Mouse (Mus musculus) forebrain, embryonic 14.5 days (tissue): ENCODE results near the gene Atp23. TPM values are rescaled to one million over a fixed set of nuclear protein-coding genes. Genes with fewer than 3 reads are reported as not detected.
A peak's percentile ranks its signal among the peaks of the same experiment; 100 is the strongest.

Experiments used
- ATAC-seq: fragments of 200-750 bp; cut with Nextera tagmentation; 2 replicates; pipeline ENCODE4 v1.8.0; 2017; ENCODE audit warnings: mild to moderate bottlenecking, moderate library complexity
- DNase-seq: peaks from one replicate; pipeline ENCODE4 v3.0.0-alpha.2; 2015; ENCODE audit warnings: low spot score
- H3K27ac ChIP-seq: fragments of 300-500 bp; sonication (generic); 2 replicates; pipeline ENCODE4 v1.5.1; 2014; ENCODE audit warnings: low read depth, mild to moderate bottlenecking, control low read depth, low read length, moderate library complexity
- H3K27me3 ChIP-seq: fragments of 300-500 bp; sonication (generic); replicated peaks from 2 replicates; pipeline ENCODE4 v1.6.1; 2014; ENCODE audit warnings: low read length, control low read depth, mixed read lengths; ENCODE audit not compliant: control insufficient read depth, insufficient read depth
- H3K36me3 ChIP-seq: fragments of 300-500 bp; sonication (generic); 2 replicates; pipeline ENCODE4 v1.6.1; 2014; ENCODE audit warnings: low read length, control low read depth; ENCODE audit not compliant: control insufficient read depth, insufficient read depth
- H3K4me1 ChIP-seq: fragments of 300-500 bp; sonication (generic); 2 replicates; pipeline ENCODE4 v1.6.1; 2014; ENCODE audit warnings: antibody characterized with exemption, low read length, control low read depth; ENCODE audit not compliant: control insufficient read depth, insufficient read depth
- H3K4me2 ChIP-seq: fragments of 300-500 bp; sonication (generic); 2 replicates; pipeline ENCODE4 v1.6.1; 2014; ENCODE audit warnings: mild to moderate bottlenecking, control low read depth, low read length
- H3K4me3 ChIP-seq: fragments of 300-500 bp; sonication (generic); 2 replicates; pipeline ENCODE4 v1.5.1; 2014; ENCODE audit warnings: low read depth, low read length, control low read depth
- H3K9ac ChIP-seq: fragments of 300-500 bp; sonication (generic); 2 replicates; pipeline ENCODE4 v1.6.1; 2014; ENCODE audit warnings: mild to moderate bottlenecking, low read length, control low read depth, moderate library complexity
- H3K9me3 ChIP-seq: fragments of 300-500 bp; sonication (generic); replicated peaks from 2 replicates; pipeline ENCODE4 v1.6.1; 2016; ENCODE audit warnings: low read length, control low read depth, mixed read lengths; ENCODE audit not compliant: control insufficient read depth
- WGBS: fragments of 180-500 bp; shearing (Covaris S2); extraction: QIAGEN DNeasy Blood & Tissue Kit; methylation state at CpG from one replicate; pipeline ENCODE4 v1.1.7; 2014; 5-methylcytosine and 5-hydroxymethylcytosine counted together
- polyA plus RNA-seq: library from polyadenylated mRNA; unstranded; fragments of >200 nt; fragmentation: Nextera tagmentation; extraction: Ambion mirVana; gene quantifications from 2 replicates; pipeline ENCODE4 v1.2.1, GENCODE M21; 2014

Atp23 gene
- 10.0 and 10.6 TPM in 2 replicates for polyA plus RNA-seq

- Histone ChIP-seq H3K4me1 (peaks cover 2% of the 10 kb centered on the region; the same call in 1 of the 2 replicates), H3K9ac (peak within 1 kb of the TSS; percentile 70), H3K36me3 (no peaks in the 10 kb centered on the region), H3K4me3 (peak within 1 kb of the TSS; percentile 61), H3K27me3 (no peaks in the 10 kb centered on the region), H3K9me3 (no peaks in the 10 kb centered on the region), H3K27ac (no peak within 1 kb of the TSS), H3K4me2 (peak within 1 kb of the TSS; percentile 99)
- peak; percentile 82 for DNase-seq
- under 1% methylated on average over 49 of the region's 56 CpGs for WGBS
- peak; percentile 86 for ATAC-seq
Measured at GRCm38 (mm10) chr10:126900821-126901487, at the start of gene Atp23. Atp23 (minus strand) TSS chr10:126901355.

GRCm38 (mm10) chr10:126950572-126950971, 49.4 kb upstream of the Atp23 start:
- Histone ChIP-seq H3K27ac (no peak overlapping the region), H3K36me3 (no peaks in the 10 kb centered on the region), H3K4me2 (no peak overlapping the region), H3K4me1 (no peaks in the 10 kb centered on the region), H3K27me3 (no peaks in the 10 kb centered on the region), H3K9ac (no peak overlapping the region), H3K9me3 (no peaks in the 10 kb centered on the region), H3K4me3 (no peak overlapping the region)
- WGBS = 91% methylated on average over 4 of the region's 4 CpGs
- ATAC-seq (no peak), DNase-seq (no peak)

- ATAC-seq = no peak
- H3K27me3 ChIP-seq = no peaks in the 10 kb centered on the region
- WGBS = 85% methylated on average over 5 of the region's 5 CpGs
Measured at GRCm38 (mm10) chr10:126949824-126950223, 48.7 kb upstream of the Atp23 start.

GRCm38 (mm10) chr10:126945531-126945930, 44.4 kb upstream of the Atp23 start:
- H3K27me3 ChIP-seq = no peaks in the 10 kb centered on the region
- H3K9ac ChIP-seq = no peak overlapping the region
- H3K4me1 ChIP-seq = no peaks in the 10 kb centered on the region
- no peaks in the 10 kb centered on the region for H3K36me3 ChIP-seq
- WGBS = 92% methylated on average over 5 of the region's 5 CpGs
- no peaks in the 10 kb centered on the region for H3K9me3 ChIP-seq
- no peak overlapping the region for H3K4me3 ChIP-seq
- H3K4me2 ChIP-seq = no peak overlapping the region
- no peak for ATAC-seq
- H3K27ac ChIP-seq = no peak overlapping the region
- DNase-seq = no peak

More at GRCm38 (mm10) chr10:126949824-126950223, 48.7 kb upstream of the Atp23 start:
- no peak for DNase-seq
- Histone ChIP-seq H3K4me3 (no peak overlapping the region), H3K4me1 (no peaks in the 10 kb centered on the region), H3K9me3 (no peaks in the 10 kb centered on the region), H3K36me3 (no peaks in the 10 kb centered on the region), H3K9ac (no peak overlapping the region), H3K4me2 (no peak overlapping the region), H3K27ac (no peak overlapping the region)

- Histone ChIP-seq H3K27me3 (no peaks in the 10 kb centered on the region), H3K4me2 (no peak overlapping the region), H3K36me3 (no peaks in the 10 kb centered on the region), H3K9ac (no peak overlapping the region), H3K9me3 (no peaks in the 10 kb centered on the region), H3K4me1 (no peaks in the 10 kb centered on the region), H3K4me3 (no peak overlapping the region), H3K27ac (no peak overlapping the region)
- 78% methylated on average over 7 of the region's 7 CpGs for WGBS
- DNase-seq (no peak), ATAC-seq (no peak)
Measured at GRCm38 (mm10) chr10:126940949-126941348, 39.8 kb upstream of the Atp23 start.

GRCm38 (mm10) chr10:126935556-126936381, 34.6 kb upstream of the Atp23 start:
- Histone ChIP-seq H3K4me3 (no peak overlapping the region), H3K4me1 (peaks cover 10% of the 10 kb centered on the region), H3K36me3 (no peaks in the 10 kb centered on the region), H3K27ac (no peak overlapping the region), H3K27me3 (no peaks in the 10 kb centered on the region), H3K9ac (no peak overlapping the region; the same call in 1 of the 2 replicates), H3K9me3 (no peaks in the 10 kb centered on the region), H3K4me2 (no peak overlapping the region)
- DNase-seq (peak; percentile 8), ATAC-seq (0 out of 2 replicates have a peak, but pooled peaks have one; percentile 16)
- 49% methylated on average over 18 of the region's 18 CpGs for whole genome bisulfite sequencing

GRCm38 (mm10) chr10:126935121-126935520, 34.0 kb upstream of the Atp23 start:
- no peaks in the 10 kb centered on the region for H3K36me3 ChIP-seq
- DNase-seq (no peak), ATAC-seq (no peak)
- WGBS = 83% methylated on average over 8 of the region's 8 CpGs
- H3K4me2 ChIP-seq = no peak overlapping the region
- no peak overlapping the region for H3K27ac ChIP-seq
- no peak overlapping the region for H3K4me3 ChIP-seq
- H3K9ac ChIP-seq = no peak overlapping the region
- no peaks in the 10 kb centered on the region for H3K9me3 ChIP-seq
- no peaks in the 10 kb centered on the region for H3K27me3 ChIP-seq
- peaks cover 17% of the 10 kb centered on the region for H3K4me1 ChIP-seq

- ATAC-seq = no peak
Measured at GRCm38 (mm10) chr10:126934561-126934960, 33.4 kb upstream of the Atp23 start.

GRCm38 (mm10) chr10:126931760-126932139, 30.6 kb upstream of the Atp23 start:
- no peak for DNase-seq
- no peak for ATAC-seq
- no peak overlapping the region for H3K4me2 ChIP-seq
- H3K36me3 ChIP-seq = no peaks in the 10 kb centered on the region
- peaks cover 46% of the 10 kb centered on the region for H3K4me1 ChIP-seq
- H3K9me3 ChIP-seq = no peaks in the 10 kb centered on the region
- 0 out of 2 replicates have a peak overlapping the region, but pooled peaks have one; percentile 14 for H3K27ac ChIP-seq
- no peaks in the 10 kb centered on the region for H3K27me3 ChIP-seq
- H3K9ac ChIP-seq = 0 out of 2 replicates have a peak overlapping the region, but pooled peaks have one; percentile 17
- no peak overlapping the region for H3K4me3 ChIP-seq

More at GRCm38 (mm10) chr10:126934561-126934960, 33.4 kb upstream of the Atp23 start:
- DNase-seq = no peak
- Histone ChIP-seq H3K9ac (no peak overlapping the region), H3K27me3 (no peaks in the 10 kb centered on the region), H3K4me1 (peaks cover 22% of the 10 kb centered on the region), H3K9me3 (no peaks in the 10 kb centered on the region), H3K4me3 (no peak overlapping the region), H3K27ac (no peak overlapping the region), H3K4me2 (no peak overlapping the region), H3K36me3 (no peaks in the 10 kb centered on the region)
- WGBS = 93% methylated on average over 13 of the region's 13 CpGs
